Mouse (Mus musculus) liver, embryonic 14 days (tissue): Measurements from ENCODE around the gene Ceacam16. TPM values are rescaled to one million over a fixed set of nuclear protein-coding genes. Genes with fewer than 3 reads are reported as not detected.

Source experiments
- polyA plus RNA-seq: library from polyadenylated mRNA; depleted of rRNA; stranded (reverse); fragments of >200 nt; gene quantifications from 2 replicates; pipeline ENCODE4 v1.2.3, GENCODE M21; 2012; rRNA removed

Ceacam16 gene
- polyA plus RNA-seq: 0.01 and 0.02 TPM in 2 replicates

GRCm38 (mm10) chr7:19861199-19861598, at the start of gene Ceacam16:
Gene Ceacam16, minus strand, starts transcription at chr7:19861299.

DNA sequence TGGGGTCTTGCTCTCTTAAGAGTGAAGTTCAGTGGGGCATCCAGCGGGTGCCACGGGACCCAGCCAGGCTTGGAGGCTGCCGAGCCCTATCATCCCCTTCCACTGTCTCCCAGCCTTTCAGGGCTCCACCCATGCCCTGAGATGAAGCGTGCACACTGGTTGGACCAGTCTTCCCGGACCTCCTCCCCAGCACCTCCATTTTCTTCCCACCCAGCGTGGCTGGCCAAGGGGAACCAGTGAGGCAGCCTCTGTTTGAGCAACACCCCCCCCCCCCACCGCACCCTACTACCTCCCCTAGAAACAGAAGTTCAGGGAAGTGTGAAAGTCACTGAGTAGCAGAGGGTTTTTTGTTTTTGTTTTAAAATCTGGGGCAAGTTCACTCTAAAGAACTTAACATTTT, 26.8 kb upstream of the Ceacam16 start, which contains the start of gene Ceacam19:
Gene Ceacam19 (minus strand): TSS at position 117 of the 400 bp plus-strand sequence.

GRCm38 (mm10) chr7:19851858-19852570, 9.1 kb downstream of the Ceacam16 start, which contains the start of gene Gm19345:
Gene Gm19345, plus strand, starts transcription at chr7:19852003.

DNA sequence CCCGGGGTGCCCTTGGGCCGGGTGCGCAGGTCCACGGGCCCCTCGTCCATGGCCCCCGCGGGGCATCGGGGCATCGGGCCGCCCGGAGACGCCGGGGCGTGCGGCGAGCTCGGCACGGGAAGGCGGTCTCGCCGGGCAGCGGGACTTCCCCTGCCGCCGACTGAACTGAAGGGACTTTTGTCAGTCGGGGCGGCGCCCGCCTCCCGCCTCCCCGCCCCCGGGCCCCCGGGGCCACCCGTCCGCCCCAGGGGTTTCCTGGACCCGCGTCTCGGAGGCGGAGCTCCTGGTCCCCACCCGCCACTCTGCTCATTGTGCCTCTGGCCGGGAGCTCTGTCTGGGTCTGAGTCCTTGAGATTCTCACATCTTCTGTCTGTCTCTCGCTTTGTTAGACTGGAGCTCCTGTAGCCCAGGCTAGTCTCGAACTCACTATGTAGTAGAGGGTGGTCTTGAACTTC, 38.5 kb downstream of the Ceacam16 start, which contains the start of gene Bcl3:
Gene Bcl3 (minus strand): TSS at position 167 of the 455 bp plus-strand sequence.

Other genes starting within 250 kb of the Ceacam16 start
- gene Relb, start 231.9 kb downstream of the Ceacam16 start, polyA plus RNA-seq: 1.3 and 1.5 TPM in 2 replicates
- 19.1 and 22.8 TPM in 2 replicates for gene Clptm1, start 196.3 kb downstream of the Ceacam16 start, polyA plus RNA-seq
- gene Apoc2, start 183.4 kb downstream of the Ceacam16 start, polyA plus RNA-seq: 439 and 482 TPM in 2 replicates
- 2.8 and 3.9 TPM in 2 replicates for gene Gm44805, start 179.9 kb downstream of the Ceacam16 start, polyA plus RNA-seq
- gene Apoc4, start 179.8 kb downstream of the Ceacam16 start, polyA plus RNA-seq: 77.5 and 93.8 TPM in 2 replicates
- 191 and 192 TPM in 2 replicates for gene Apoc1, start 168.6 kb downstream of the Ceacam16 start, polyA plus RNA-seq
- gene Apoe, start 162.1 kb downstream of the Ceacam16 start, polyA plus RNA-seq: 2,192 and 2,254 TPM in 2 replicates
- gene Tomm40, start 145.9 kb downstream of the Ceacam16 start, polyA plus RNA-seq: 46.5 and 58.9 TPM in 2 replicates
- gene Nectin2, start 110.8 kb downstream of the Ceacam16 start, polyA plus RNA-seq: 7.6 and 8.0 TPM in 2 replicates
- 5.7 and 6.1 TPM in 2 replicates for gene Bcam, start 90.3 kb downstream of the Ceacam16 start, polyA plus RNA-seq
- gene Cblc, start 64.5 kb downstream of the Ceacam16 start, polyA plus RNA-seq: 0.78 and 0.98 TPM in 2 replicates
- gene Bcl3, start 38.5 kb downstream of the Ceacam16 start, polyA plus RNA-seq: 2.6 TPM in 2 replicates
- gene Gm19345, start 9.3 kb downstream of the Ceacam16 start, polyA plus RNA-seq: 0.03 TPM in 1 of 2 replicates, not detected in the other
- gene Ceacam19, start 26.7 kb upstream of the Ceacam16 start, polyA plus RNA-seq: 0.01 TPM in 1 of 2 replicates, not detected in the other
- 2.3 TPM in 2 replicates for gene Pvr, start 59.9 kb upstream of the Ceacam16 start, polyA plus RNA-seq
- gene Igsf23, start 89.5 kb upstream of the Ceacam16 start, polyA plus RNA-seq: 0.09 and 0.12 TPM in 2 replicates
- not detected in 2 replicates for gene Ceacam20, start 104.1 kb upstream of the Ceacam16 start, polyA plus RNA-seq
- not detected in 2 replicates for gene Nlrp9b, start 130.2 kb upstream of the Ceacam16 start, polyA plus RNA-seq
- not detected in 2 replicates for gene Vmn1r91, start 238.4 kb upstream of the Ceacam16 start, polyA plus RNA-seq